Mouse (Mus musculus): ENCODE data around the gene Dxo. TPM values are rescaled to one million over a fixed set of nuclear protein-coding genes. Genes with fewer than 3 reads are reported as not detected.
A peak's percentile ranks its signal among the peaks of the same experiment; 100 is the strongest.
"Not testable (repeated sequence)": the region's sequence is repeated elsewhere in the genome, so short reads cannot be mapped to it uniquely, and the experiment has no call there.

The Dxo gene
- polyA plus RNA-seq, 1 experiment from 2014 or later, result 53.1 TPM

GRCm38 (mm10) chr17:34804871-34805562, 31.8 kb upstream of the Dxo start:
- 68% methylated on average over 6 of the region's 6 CpGs for WGBS
- no peak overlapping the region for H3K9ac ChIP-seq
- H3K4me3 ChIP-seq (replicated peaks), result no peak overlapping the region
- H3K27ac ChIP-seq, result no peak overlapping the region
- H3K27me3 ChIP-seq (replicated peaks), result no peaks in the 10 kb centered on the region
- no peaks in the 10 kb centered on the region for H3K4me1 ChIP-seq
- no peaks in the 10 kb centered on the region for H3K9me3 ChIP-seq
- ATAC-seq (ENCODE audit: insufficient read depth, low FRiP score, low read depth), result no peak
- H3K4me2 ChIP-seq, result no peak overlapping the region
- H3K36me3 ChIP-seq, result no peaks in the 10 kb centered on the region

- Histone ChIP-seq H3K9me3 (no peaks in the 10 kb centered on the region), H3K27ac (no peak overlapping the region), H3K4me2 (no peak overlapping the region), H3K4me3 (replicated peaks) (no peak overlapping the region), H3K4me1 (no peaks in the 10 kb centered on the region), H3K36me3 (no peaks in the 10 kb centered on the region), H3K27me3 (replicated peaks) (no peaks in the 10 kb centered on the region), H3K9ac (no peak overlapping the region)
- 68% methylated on average over 3 of the region's 3 CpGs for WGBS
- ATAC-seq (ENCODE audit: insufficient read depth, low FRiP score, low read depth), result no peak
Measured at GRCm38 (mm10) chr17:34807176-34807575, 29.6 kb upstream of the Dxo start.

- no peak overlapping the region for H3K27ac ChIP-seq
- ATAC-seq (ENCODE audit: insufficient read depth, low FRiP score, low read depth), result 0 out of 2 replicates have a peak, but pooled peaks have one; percentile 29
- H3K36me3 ChIP-seq, result no peaks in the 10 kb centered on the region
- no peak overlapping the region for H3K9ac ChIP-seq
- no peaks in the 10 kb centered on the region for H3K4me1 ChIP-seq
- WGBS, result 79% methylated on average over 6 of the region's 6 CpGs
- H3K9me3 ChIP-seq, result no peaks in the 10 kb centered on the region
- no peak overlapping the region for H3K4me2 ChIP-seq
- H3K4me3 ChIP-seq (replicated peaks), result no peak overlapping the region
- no peaks in the 10 kb centered on the region for H3K27me3 ChIP-seq (replicated peaks)
Measured at GRCm38 (mm10) chr17:34808599-34809205, 28.1 kb upstream of the Dxo start.

- H3K4me3 ChIP-seq (replicated peaks); H3K27me3 ChIP-seq (replicated peaks); H3K9ac ChIP-seq; H3K4me2 ChIP-seq; ATAC-seq (ENCODE audit: insufficient read depth, low FRiP score, low read depth); H3K36me3 ChIP-seq; H3K27ac ChIP-seq; H3K9me3 ChIP-seq; H3K4me1 ChIP-seq: not testable (repeated sequence)
- WGBS, result 83% methylated on average over 5 of the region's 5 CpGs
Measured at GRCm38 (mm10) chr17:34810411-34810810, 26.4 kb upstream of the Dxo start.

DNA sequence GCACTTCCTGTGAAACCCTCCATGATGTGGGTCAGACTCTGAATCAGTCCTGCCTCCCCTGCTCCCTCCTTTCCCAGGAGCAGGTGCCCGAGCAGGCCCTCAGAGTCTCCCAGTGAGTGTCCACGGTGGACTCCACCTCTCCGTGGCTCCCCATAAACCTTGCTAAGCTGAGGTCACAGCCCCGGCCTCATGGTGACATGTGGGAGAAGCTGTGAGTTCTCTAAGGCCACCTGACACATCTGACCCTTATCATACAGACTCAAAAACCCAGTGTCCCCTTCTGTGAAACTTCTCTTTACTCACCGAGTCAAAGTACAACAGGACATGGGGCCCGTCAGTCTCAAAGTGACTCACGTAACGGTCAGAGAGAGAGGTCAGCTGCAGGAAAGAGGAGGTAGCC, 26.0 kb upstream of the Dxo start:
- 81% methylated on average over 8 of the region's 8 CpGs for WGBS
- not testable (repeated sequence) for H3K36me3 ChIP-seq; H3K4me3 ChIP-seq (replicated peaks); ATAC-seq (ENCODE audit: insufficient read depth, low FRiP score, low read depth); H3K27ac ChIP-seq; H3K27me3 ChIP-seq (replicated peaks); H3K4me1 ChIP-seq; H3K4me2 ChIP-seq; H3K9me3 ChIP-seq; H3K9ac ChIP-seq

GRCm38 (mm10) chr17:34811275-34811674, 25.5 kb upstream of the Dxo start:
- H3K9ac ChIP-seq, result no peak overlapping the region

GRCm38 (mm10) chr17:34813747-34814146, 23.1 kb upstream of the Dxo start:
- not testable (repeated sequence) for H3K27me3 ChIP-seq (replicated peaks); H3K4me3 ChIP-seq (replicated peaks); H3K27ac ChIP-seq; H3K4me1 ChIP-seq; H3K4me2 ChIP-seq; H3K9ac ChIP-seq; H3K36me3 ChIP-seq; H3K9me3 ChIP-seq; ATAC-seq (ENCODE audit: insufficient read depth, low FRiP score, low read depth)
- 62% methylated on average over 12 of the region's 12 CpGs for WGBS

More at GRCm38 (mm10) chr17:34811275-34811674, 25.5 kb upstream of the Dxo start:
- no peak overlapping the region for H3K27ac ChIP-seq
- 68% methylated on average over 15 of the region's 15 CpGs for WGBS
- no peaks in the 10 kb centered on the region for H3K4me1 ChIP-seq
- no peak overlapping the region for H3K4me2 ChIP-seq
- no peak overlapping the region for H3K4me3 ChIP-seq (replicated peaks)
- no peaks in the 10 kb centered on the region for H3K9me3 ChIP-seq
- no peaks in the 10 kb centered on the region for H3K27me3 ChIP-seq (replicated peaks)
- H3K36me3 ChIP-seq, result no peaks in the 10 kb centered on the region
- ATAC-seq (ENCODE audit: insufficient read depth, low FRiP score, low read depth), result no peak

- no peak overlapping the region for H3K4me2 ChIP-seq
- H3K27ac ChIP-seq, result no peak overlapping the region
- no peaks in the 10 kb centered on the region for H3K4me1 ChIP-seq
- H3K9ac ChIP-seq, result no peak overlapping the region
- no peak for ATAC-seq (ENCODE audit: insufficient read depth, low FRiP score, low read depth)
- H3K27me3 ChIP-seq (replicated peaks), result no peaks in the 10 kb centered on the region
- no peaks in the 10 kb centered on the region for H3K36me3 ChIP-seq
- WGBS, result 78% methylated on average over 7 of the region's 7 CpGs
- no peaks in the 10 kb centered on the region for H3K9me3 ChIP-seq
- H3K4me3 ChIP-seq (replicated peaks), result no peak overlapping the region
Measured at GRCm38 (mm10) chr17:34814818-34815370, 21.9 kb upstream of the Dxo start.

GRCm38 (mm10) chr17:34830776-34831175, 6.0 kb upstream of the Dxo start:
- H3K4me1 ChIP-seq; H3K27me3 ChIP-seq (replicated peaks); H3K4me2 ChIP-seq; H3K9me3 ChIP-seq; ATAC-seq (ENCODE audit: insufficient read depth, low FRiP score, low read depth); H3K27ac ChIP-seq; H3K9ac ChIP-seq; H3K4me3 ChIP-seq (replicated peaks): not testable (repeated sequence)
- H3K36me3 ChIP-seq, result peaks cover 19% of the 10 kb centered on the region
- WGBS, result 84% methylated on average over 1 of the region's 1 CpGs

DNA sequence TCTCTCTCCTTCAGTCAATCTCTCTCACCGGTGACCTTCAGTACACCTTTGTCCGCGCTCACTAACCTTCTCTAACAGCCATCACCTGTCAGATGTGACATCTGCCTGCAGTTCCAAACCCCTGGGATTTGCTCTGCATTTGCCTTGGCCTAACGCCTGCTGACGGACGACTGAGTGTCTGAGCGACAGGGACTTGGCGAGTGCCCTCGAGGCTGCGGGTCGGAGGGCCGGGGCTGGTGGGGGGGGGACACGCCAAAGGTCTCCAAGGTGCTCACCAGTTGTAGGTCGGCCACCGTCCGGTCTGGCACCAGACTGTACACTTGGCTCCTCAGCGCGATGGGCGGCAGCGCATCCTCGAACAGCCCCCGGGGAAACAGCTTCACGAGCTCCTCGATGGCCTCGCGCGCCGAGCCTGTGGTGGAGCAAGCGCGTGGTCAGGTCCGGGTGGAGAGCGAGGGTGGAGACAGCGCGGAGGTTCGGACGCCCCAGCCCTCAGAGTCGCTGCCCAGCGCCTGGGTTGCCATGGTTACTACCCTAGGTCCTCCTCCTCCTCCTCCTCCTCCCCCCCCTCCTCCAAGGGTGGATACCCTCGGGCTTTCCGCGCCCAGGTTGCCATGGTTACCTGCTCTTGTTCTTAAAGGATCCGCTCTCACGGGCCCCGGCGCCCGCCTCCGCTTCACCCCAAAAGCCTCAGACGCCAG, 514 bp upstream of the Dxo start:
- peak; percentile 73 for ATAC-seq (ENCODE audit: insufficient read depth, low FRiP score, low read depth)
- Histone ChIP-seq H3K4me2 (peak overlapping the region; percentile 96), H3K27me3 (replicated peaks) (no peaks in the 10 kb centered on the region), H3K9ac (peak overlapping the region; percentile 57; the same call in 1 of the 2 replicates), H3K36me3 (peaks cover 31% of the 10 kb centered on the region), H3K4me1 (peaks cover 21% of the 10 kb centered on the region), H3K4me3 (replicated peaks) (peak overlapping the region; percentile 77), H3K27ac (peak overlapping the region; percentile 78), H3K9me3 (no peaks in the 10 kb centered on the region)
- 4% methylated on average over 48 of the region's 48 CpGs for WGBS

GRCm38 (mm10) chr17:34837464-34838324, 875 bp downstream of the Dxo start:
- H3K4me2 ChIP-seq, result peak overlapping the region; percentile 94
- no peaks in the 10 kb centered on the region for H3K27me3 ChIP-seq (replicated peaks)
- H3K27ac ChIP-seq, result peak overlapping the region; percentile 70
- peaks cover 21% of the 10 kb centered on the region for H3K4me1 ChIP-seq
- H3K9me3 ChIP-seq, result no peaks in the 10 kb centered on the region
- 33% methylated on average over 43 of the region's 43 CpGs for WGBS
- H3K36me3 ChIP-seq, result peaks cover 34% of the 10 kb centered on the region
- H3K4me3 ChIP-seq (replicated peaks), result peak overlapping the region; percentile 77
- peak overlapping the region; percentile 49 for H3K9ac ChIP-seq
- ATAC-seq (ENCODE audit: insufficient read depth, low FRiP score, low read depth), result peak; percentile 6; the same call in 1 of the 2 replicates
